Mouse (Mus musculus): ENCODE results near the gene Nfia.

Nfia gene

GRCm38 (mm10) chr4:97914761-97915160, 142.2 kb downstream of the Nfia start:
- DNase-seq, result no peak

GRCm38 (mm10) chr4:97917568-97917967, 145.0 kb downstream of the Nfia start:
- DNase-seq, result no peak

- DNase-seq, result no peak
Observed at GRCm38 (mm10) chr4:97918675-97919074, 146.1 kb downstream of the Nfia start.

GRCm38 (mm10) chr4:97919773-97920172, 147.2 kb downstream of the Nfia start:
- DNase-seq, result no peak

- DNase-seq, result peak; percentile 74
Observed at GRCm38 (mm10) chr4:97920287-97921079, 147.9 kb downstream of the Nfia start.

- no peak for DNase-seq
Observed at GRCm38 (mm10) chr4:97921682-97922081, 149.1 kb downstream of the Nfia start.

GRCm38 (mm10) chr4:97923248-97923647, 150.7 kb downstream of the Nfia start:
- DNase-seq, result no peak

GRCm38 (mm10) chr4:97923876-97924316, 151.4 kb downstream of the Nfia start:
- peak; percentile 74 for DNase-seq

GRCm38 (mm10) chr4:97924414-97924813, 151.9 kb downstream of the Nfia start:
- DNase-seq, result peak; percentile 48

- DNase-seq, result no peak
Observed at GRCm38 (mm10) chr4:97924855-97925254, 152.3 kb downstream of the Nfia start.

- no peak for DNase-seq
Observed at GRCm38 (mm10) chr4:97925644-97926043, 153.1 kb downstream of the Nfia start.

GRCm38 (mm10) chr4:97926607-97927308, 154.2 kb downstream of the Nfia start:
- no peak for DNase-seq

- DNase-seq, result no peak
Observed at GRCm38 (mm10) chr4:97927309-97927656, 154.7 kb downstream of the Nfia start.

GRCm38 (mm10) chr4:97936371-97936770, 163.8 kb downstream of the Nfia start:
- no peak for DNase-seq

GRCm38 (mm10) chr4:97936912-97937311, 164.4 kb downstream of the Nfia start:
- DNase-seq, result no peak

- DNase-seq, result peak; percentile 85
Observed at GRCm38 (mm10) chr4:97939492-97939891, 167.0 kb downstream of the Nfia start.

GRCm38 (mm10) chr4:97939920-97940520, 167.5 kb downstream of the Nfia start:
- no peak for DNase-seq

- no peak for DNase-seq
Observed at GRCm38 (mm10) chr4:97941616-97942015, 169.1 kb downstream of the Nfia start.

- DNase-seq, result no peak
Observed at GRCm38 (mm10) chr4:97944309-97944708, 171.8 kb downstream of the Nfia start.

- DNase-seq, result no peak
Observed at GRCm38 (mm10) chr4:97947484-97947883, 174.9 kb downstream of the Nfia start.

GRCm38 (mm10) chr4:97948250-97948649, 175.7 kb downstream of the Nfia start:
- DNase-seq, result no peak

- no peak for DNase-seq
Observed at GRCm38 (mm10) chr4:97950341-97951071, 178.0 kb downstream of the Nfia start.

GRCm38 (mm10) chr4:97953886-97954285, 181.4 kb downstream of the Nfia start:
- peak; percentile 48 for DNase-seq

Measured in cerebellum, adult 11-12 months (tissue).